Mouse (Mus musculus): ENCODE data around the gene Rbm17.
A peak's percentile ranks its signal among the peaks of the same experiment; 100 is the strongest.
"Not testable (repeated sequence)": the region's sequence is repeated elsewhere in the genome, so short reads cannot be mapped to it uniquely, and the experiment has no call there.

Rbm17 gene

DNA sequence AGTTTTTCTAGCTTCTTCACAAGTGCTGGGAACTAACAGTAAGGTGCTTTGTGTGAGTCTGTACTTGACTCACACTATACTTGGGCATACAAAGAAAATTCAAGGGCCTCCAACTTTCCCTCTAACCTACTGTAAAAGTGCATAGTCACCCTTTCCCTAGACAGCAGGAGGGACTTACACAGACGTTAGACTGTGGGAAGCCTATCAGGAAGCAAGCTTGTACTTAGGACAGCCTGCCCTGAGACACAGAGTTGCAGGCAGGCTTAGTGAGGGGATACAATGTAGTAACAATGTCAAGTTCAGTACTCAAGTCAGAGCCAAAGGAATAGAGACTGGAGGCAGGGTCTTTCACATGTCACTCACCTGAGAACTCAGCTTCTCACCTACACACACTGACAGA, 58.6 kb downstream of the Rbm17 start:
- DNase-seq (ENCODE audit: low spot score in 2 of 2), result no peak

DNA sequence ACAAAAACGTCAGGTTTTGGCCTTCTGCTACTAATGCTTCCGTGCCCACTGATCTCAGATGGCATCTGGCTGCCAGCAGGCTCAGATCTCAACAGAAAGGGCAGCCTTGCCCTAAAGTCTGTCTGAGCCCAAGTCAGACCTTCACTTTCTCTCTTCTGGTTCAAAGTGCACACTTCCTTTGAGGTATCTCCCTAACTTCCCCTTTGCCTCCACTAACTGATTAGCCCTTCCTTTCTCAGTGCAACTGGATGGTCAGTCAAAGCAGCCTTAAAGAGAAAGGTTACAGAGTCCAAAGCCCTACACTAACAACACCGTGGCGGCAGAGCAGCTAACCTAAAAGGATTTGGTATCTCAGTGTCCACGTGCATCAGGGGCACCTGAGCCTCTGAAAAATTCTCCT, 59.6 kb downstream of the Rbm17 start:
- no peak for DNase-seq (ENCODE audit: low spot score in 2 of 2)

DNA sequence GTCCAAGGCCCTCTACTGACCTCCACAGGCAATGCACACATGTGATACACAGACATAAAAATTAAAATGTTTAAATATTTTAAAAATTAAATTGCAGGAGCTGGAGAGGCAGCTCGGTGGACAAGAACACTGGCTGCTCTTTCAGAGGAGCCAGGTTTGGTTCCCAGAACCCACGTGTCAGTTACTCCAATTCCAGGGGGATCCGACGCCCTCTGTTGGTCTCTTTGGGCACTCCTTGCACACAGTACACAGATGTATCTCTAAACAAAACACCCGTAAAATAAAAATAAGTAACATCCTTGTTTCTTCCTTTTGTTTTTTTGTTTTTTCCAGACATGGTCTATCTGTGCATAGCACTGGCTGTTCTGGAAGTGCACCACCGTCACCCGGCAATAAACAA, 60.8 kb downstream of the Rbm17 start:
- no peak for DNase-seq (ENCODE audit: low spot score in 2 of 2)

DNA sequence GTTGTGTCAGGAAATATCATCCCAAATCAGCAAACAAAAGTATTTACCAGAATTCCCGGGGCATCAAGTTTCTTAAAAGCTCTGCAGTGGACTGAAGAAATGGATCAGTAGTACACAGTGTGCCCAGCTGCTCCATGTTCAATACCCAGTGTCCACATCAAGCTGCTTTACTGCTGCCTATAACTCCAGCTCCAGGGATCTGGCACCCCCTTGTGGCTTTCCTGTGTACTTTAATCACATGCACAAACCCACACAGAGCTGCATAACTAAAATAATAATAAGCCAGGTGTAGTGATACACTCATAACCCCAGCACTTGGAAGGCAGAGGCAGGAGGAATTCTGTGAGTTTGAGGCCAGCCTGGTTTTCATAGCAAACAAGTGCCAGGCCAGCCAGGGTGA, 61.3 kb downstream of the Rbm17 start:
- DNase-seq (ENCODE audit: low spot score in 2 of 2), result peak; percentile 43 to 50

DNA sequence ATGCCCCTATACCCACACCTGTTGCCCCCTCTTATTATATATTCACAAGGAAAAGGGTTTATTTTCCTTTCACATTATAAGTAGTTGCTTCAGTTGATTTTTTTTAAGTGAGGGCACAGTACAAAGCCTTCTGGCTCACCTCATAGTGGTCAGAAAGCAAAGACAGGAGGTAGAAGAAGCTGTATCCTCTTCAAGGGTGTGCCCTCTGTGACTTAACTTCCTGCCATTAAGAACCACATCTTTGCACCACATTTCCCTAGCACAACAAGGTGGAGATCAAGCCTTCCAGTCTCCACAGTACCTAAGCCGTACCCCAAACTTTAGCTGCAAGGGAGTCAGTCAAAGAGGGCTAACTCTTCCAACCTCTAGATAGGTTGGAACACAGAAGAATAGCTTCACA, 61.8 kb downstream of the Rbm17 start:
- DNase-seq (ENCODE audit: low spot score in 2 of 2), result no peak

DNA sequence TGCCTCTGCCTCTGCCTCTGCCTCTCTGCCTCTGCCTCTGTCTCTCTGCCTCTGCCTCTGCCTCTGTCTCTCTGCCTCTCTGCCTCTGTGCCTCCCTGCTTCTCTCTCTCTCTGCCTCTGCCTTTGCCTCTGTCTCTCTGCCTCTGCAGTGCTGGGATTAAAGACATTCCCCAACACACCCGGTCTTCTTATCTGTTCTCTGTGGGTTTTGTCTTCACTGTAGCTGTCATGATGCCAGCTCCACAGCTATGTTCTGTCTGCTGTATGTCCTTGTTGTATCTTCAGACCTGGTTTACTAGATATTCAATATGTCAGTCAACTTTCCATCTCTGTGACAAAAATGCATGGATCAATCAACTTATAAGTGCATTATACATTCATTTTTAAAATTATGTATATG, 62.4 kb downstream of the Rbm17 start:
- not testable (repeated sequence) for DNase-seq (ENCODE audit: low spot score in 2 of 2)

DNA sequence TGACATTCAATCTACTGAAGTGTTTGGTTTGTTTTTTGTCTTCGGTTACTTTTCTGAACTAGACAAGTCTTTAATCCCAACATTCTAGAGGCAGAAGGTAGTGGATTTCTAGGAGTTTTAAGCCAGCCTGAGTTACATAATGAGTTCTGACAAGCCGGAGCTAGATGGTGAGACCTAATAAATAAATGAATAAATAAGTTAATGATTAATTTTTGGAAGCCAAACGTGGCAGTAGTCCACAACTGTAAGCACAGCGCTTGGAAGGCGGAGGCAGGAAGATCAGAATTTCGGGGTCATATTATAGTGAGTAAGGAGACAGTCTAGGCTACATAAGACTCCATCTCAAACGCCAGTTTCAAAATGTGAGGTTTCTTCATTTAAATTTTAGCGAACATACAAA, 68.0 kb downstream of the Rbm17 start:
- no peak for DNase-seq (ENCODE audit: low spot score in 2 of 2)

All from urinary bladder, adult 18-20 months (tissue).